Comparison of ENCODE assay signal across 31 mouse cellular contexts in genomic region chr7:5085512-5085911, GRCm38 (mm10). TPM values are rescaled to one million over a fixed set of nuclear protein-coding genes. Genes with fewer than 3 reads are reported as not detected.
"Had no signal": no experiment of that assay in that cellular context is flagged by ENCODE, and none has a peak within 500 bp of the region (broad histone marks: within the 10 kb centered on the region; RNA-seq: fewer than 3 reads in every experiment).

No protein-coding gene starts in this region.

- ATAC-seq: intestine, embryonic 15.5 days; midbrain, embryonic 15.5 days had no signal

- H3K9ac ChIP-seq: intestine, embryonic 15.5 days; liver, embryonic 13.5 days; midbrain, embryonic 15.5 days; neural tube, embryonic 12.5 days; neural tube, embryonic 15.5 days; stomach, embryonic 15.5 days had no signal

- H3K4me3 ChIP-seq: intestine, embryonic 15.5 days; kidney, embryonic 15.5 days; layer of hippocampus, adult 2 months; liver, embryonic 13.5 days; midbrain, embryonic 10.5 days; midbrain, embryonic 15.5 days; neural tube, embryonic 12.5 days; neural tube, embryonic 15.5 days; stomach, embryonic 15.5 days had no signal

- H3K27ac ChIP-seq: intestine, embryonic 15.5 days; kidney, embryonic 15.5 days; midbrain, embryonic 10.5 days; midbrain, embryonic 15.5 days; neural tube, embryonic 12.5 days; neural tube, embryonic 15.5 days; stomach, embryonic 15.5 days had no signal

- H3K9me3 ChIP-seq: intestine, embryonic 15.5 days; kidney, embryonic 15.5 days; liver, embryonic 13.5 days; midbrain, embryonic 10.5 days; midbrain, embryonic 15.5 days; neural tube, embryonic 12.5 days; neural tube, embryonic 15.5 days; stomach, embryonic 15.5 days had no signal

- DNase-seq: kidney, adult 2 months; kidney, postnatal 10 days; layer of hippocampus, adult 9-11 months; liver, embryonic 13.5 days; lung, adult 2 months; lung, postnatal 14 days; lung, postnatal 4 days; right cerebral cortex, adult 18-20 months; right cerebral cortex, postnatal 14 days; right cerebral cortex, postnatal 4 days; spleen, adult 18-20 months; thymus, postnatal 25 days had no signal

- H3K27me3 ChIP-seq: intestine, embryonic 15.5 days; kidney, embryonic 15.5 days; liver, embryonic 13.5 days; midbrain, embryonic 15.5 days; neural tube, embryonic 12.5 days; neural tube, embryonic 15.5 days; stomach, embryonic 15.5 days had no signal

- H3K4me2 ChIP-seq: intestine, embryonic 15.5 days; kidney, embryonic 15.5 days; liver, embryonic 13.5 days; midbrain, embryonic 15.5 days; neural tube, embryonic 12.5 days; neural tube, embryonic 15.5 days; stomach, embryonic 15.5 days had no signal

RNA-seq across cellular contexts. Expression of gene Rfpl4, which starts 31.2 kb away (rescaled TPM):
- total RNA-seq: layer of hippocampus, adult 2 months; layer of hippocampus, postnatal 25 days; left cerebral cortex, adult 18-20 months; left cerebral cortex, postnatal 25 days; liver, adult 2 months; megakaryocyte, adult 5-6 weeks had no signal
- polyA plus RNA-seq: intestine, embryonic 15.5 days; kidney, adult 2 months; kidney, embryonic 15.5 days; large intestine, adult 2 months; limb, embryonic 11.5 days; limb, embryonic 14.5 days; liver, adult 2 months; liver, embryonic 13.5 days; liver, embryonic 16.5 days; lung, adult 2 months; lung, embryonic 16.5 days; midbrain, embryonic 10.5 days; midbrain, embryonic 15.5 days; neural tube, embryonic 15.5 days; stomach, embryonic 15.5 days; thymus, postnatal 0 days had no signal

RNA-seq across cellular contexts. Expression of gene Rasl2-9, which starts 40.2 kb away (rescaled TPM):
- total RNA-seq: left cerebral cortex, postnatal 25 days had no signal
- polyA plus RNA-seq: kidney, embryonic 15.5 days had no signal
